Mouse (Mus musculus): ENCODE data around the gene Pate3. TPM values are rescaled to one million over a fixed set of nuclear protein-coding genes. Genes with fewer than 3 reads are reported as not detected.
"Not testable (repeated sequence)": the region's sequence is repeated elsewhere in the genome, so short reads cannot be mapped to it uniquely, and the experiment has no call there.

The Pate3 gene
- not detected in 2 replicates for polyA plus RNA-seq (2015; fragmentation: Nextera tagmentation; extraction: Ambion mirVana)

DNA sequence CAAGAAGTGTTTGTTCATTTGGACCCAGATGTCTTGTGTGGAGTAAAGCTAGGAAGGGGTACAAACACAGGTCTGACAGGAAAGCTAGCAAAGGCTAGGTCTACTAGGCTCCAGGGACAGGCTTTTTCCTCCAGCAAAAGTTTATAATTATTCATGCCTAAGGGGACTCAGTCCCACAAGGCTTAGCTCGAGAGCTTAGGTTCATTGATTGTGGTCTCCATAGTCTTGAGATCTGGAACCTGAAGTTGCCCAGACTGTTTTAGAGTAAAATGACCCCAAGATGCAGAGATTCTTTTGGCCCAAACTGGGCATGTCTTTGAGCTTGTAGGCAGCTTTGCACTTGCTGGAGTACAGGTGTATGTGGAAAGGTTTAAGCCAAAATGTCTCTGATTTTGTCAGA lies at the start of gene Pate3:
Gene Pate3 (minus strand): TSS at position 101 of the 400 bp plus-strand sequence.
- 74% methylated on average over 1 of the region's 1 CpGs for WGBS
- Histone ChIP-seq H3K4me1 (replicated peaks) (no peaks in the 10 kb centered on the region), H3K27ac (no peak within 1 kb of the TSS), H3K27me3 (no peaks in the 10 kb centered on the region), H3K36me3 (no peaks in the 10 kb centered on the region), H3K9me3 (peaks cover 9% of the 10 kb centered on the region; the same call in 1 of the 2 replicates), H3K9ac (replicated peaks) (no peak within 1 kb of the TSS), H3K4me3 (replicated peaks) (no peak within 1 kb of the TSS), H3K4me2 (replicated peaks) (no peak within 1 kb of the TSS)
- ATAC-seq = no peak

DNA sequence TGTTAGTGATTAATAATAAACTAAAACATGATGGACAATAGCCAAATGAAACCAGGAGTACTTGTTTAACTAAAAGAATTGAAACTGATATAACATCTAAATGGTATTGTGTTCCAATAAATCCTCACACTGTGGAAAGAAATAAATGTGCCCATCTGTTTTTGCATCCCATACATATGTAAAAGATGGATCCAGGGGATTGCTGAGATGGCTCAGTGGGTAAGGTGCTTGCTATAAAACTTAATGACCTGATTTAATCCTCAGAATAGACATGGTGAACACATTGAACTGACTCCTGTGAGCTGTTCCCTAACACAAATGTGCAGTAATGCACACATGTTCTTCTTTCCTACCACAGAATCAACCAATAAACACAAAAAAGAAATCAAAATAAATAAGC lies 43.9 kb upstream of the Pate3 start:
- Histone ChIP-seq H3K27me3 (no peaks in the 10 kb centered on the region), H3K4me2 (replicated peaks) (no peak overlapping the region), H3K4me1 (replicated peaks) (no peaks in the 10 kb centered on the region), H3K9me3 (0 out of 2 replicates have a peak, but pooled peaks cover 6% of the 10 kb centered on the region), H3K9ac (replicated peaks) (no peak overlapping the region), H3K27ac (no peak overlapping the region), H3K4me3 (replicated peaks) (no peak overlapping the region), H3K36me3 (no peaks in the 10 kb centered on the region)
- ATAC-seq = no peak

DNA sequence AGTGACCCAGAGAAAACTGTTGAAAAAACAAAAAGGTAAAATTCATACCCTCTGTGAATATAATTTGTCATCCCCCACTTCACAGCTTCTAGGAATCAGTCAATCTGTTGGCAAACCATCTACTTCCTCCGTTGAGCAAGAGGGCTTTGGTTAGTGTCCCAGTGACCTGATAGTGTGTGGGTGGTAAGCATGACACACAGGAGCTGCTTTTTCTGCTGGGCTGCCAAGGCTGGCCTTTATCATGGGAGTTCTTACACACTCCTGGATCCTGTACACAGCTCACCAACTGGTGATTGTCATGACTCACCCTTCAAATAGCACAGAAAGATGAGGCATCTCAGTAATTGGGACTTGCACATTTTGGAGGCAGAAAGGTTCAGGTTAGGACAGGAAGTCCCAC lies 39.0 kb upstream of the Pate3 start, which contains the start of gene Pate1:
Gene Pate1 (minus strand): TSS at position 378 of the 400 bp plus-strand sequence.
- Histone ChIP-seq H3K4me2 (replicated peaks) (no peak within 1 kb of the TSS), H3K4me3 (replicated peaks) (no peak within 1 kb of the TSS), H3K9ac (replicated peaks) (no peak within 1 kb of the TSS), H3K4me1 (replicated peaks) (no peaks in the 10 kb centered on the region), H3K9me3 (no peaks in the 10 kb centered on the region), H3K36me3 (no peaks in the 10 kb centered on the region), H3K27ac (no peak within 1 kb of the TSS), H3K27me3 (no peaks in the 10 kb centered on the region)
- no peak for ATAC-seq
- WGBS = 58% methylated on average over 1 of the region's 1 CpGs

DNA sequence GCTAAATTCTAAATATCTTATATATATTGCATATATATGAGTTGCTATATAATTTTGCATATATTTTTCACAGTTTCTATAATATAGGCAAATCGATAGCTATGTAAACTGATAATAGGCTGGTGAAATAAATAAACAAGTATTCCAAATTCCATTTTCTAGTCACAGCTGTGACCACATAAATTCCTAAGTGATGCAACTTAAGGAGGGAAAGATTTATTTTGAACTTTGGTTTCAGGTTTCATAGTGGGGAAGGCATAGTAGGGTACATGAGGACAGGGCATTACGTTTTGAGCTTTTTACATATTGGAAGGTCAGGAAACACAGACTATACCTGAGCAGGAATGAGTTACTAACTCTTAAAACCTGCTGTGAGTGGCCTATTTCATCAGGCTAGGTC lies 25.6 kb upstream of the Pate3 start:
- no peak for ATAC-seq
- H3K27me3 ChIP-seq = no peaks in the 10 kb centered on the region
- 94% methylated on average over 2 of the region's 2 CpGs for WGBS

DNA sequence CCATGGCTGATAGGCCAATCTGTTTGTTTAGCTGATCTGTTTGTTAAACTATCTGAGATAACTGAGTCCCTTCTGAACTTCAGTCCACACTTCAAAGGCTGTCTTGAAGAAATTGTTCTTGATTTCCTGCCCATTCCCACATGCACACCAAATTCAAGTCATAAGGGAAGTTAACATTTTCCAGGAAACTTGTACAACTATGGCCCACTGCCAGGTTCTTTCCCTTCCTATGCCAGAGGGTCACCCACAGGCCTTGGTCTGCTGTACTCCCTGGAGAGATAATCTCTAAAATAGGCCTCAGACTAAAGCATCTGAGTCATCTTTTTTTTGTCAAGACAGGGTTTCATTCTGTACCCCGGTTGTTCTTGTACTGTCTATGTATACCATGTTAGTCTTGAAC lies 15.0 kb downstream of the Pate3 start:
- H3K9ac ChIP-seq (replicated peaks) = no peak overlapping the region
- H3K9me3 ChIP-seq = no peaks in the 10 kb centered on the region
- H3K36me3 ChIP-seq = no peaks in the 10 kb centered on the region
- H3K4me2 ChIP-seq (replicated peaks) = no peak overlapping the region
- WGBS = 91% methylated on average over 1 of the region's 1 CpGs
- no peaks in the 10 kb centered on the region for H3K27me3 ChIP-seq
- H3K4me1 ChIP-seq (replicated peaks) = no peaks in the 10 kb centered on the region
- no peak overlapping the region for H3K27ac ChIP-seq
- ATAC-seq = no peak
- no peak overlapping the region for H3K4me3 ChIP-seq (replicated peaks)

More for the DNA sequence above, 25.6 kb upstream of the Pate3 start:
- Histone ChIP-seq H3K9me3 (peaks cover 3% of the 10 kb centered on the region; the same call in 1 of the 2 replicates), H3K4me3 (replicated peaks) (no peak overlapping the region), H3K4me1 (replicated peaks) (no peaks in the 10 kb centered on the region), H3K27ac (no peak overlapping the region), H3K9ac (replicated peaks) (no peak overlapping the region), H3K4me2 (replicated peaks) (no peak overlapping the region), H3K36me3 (no peaks in the 10 kb centered on the region)

DNA sequence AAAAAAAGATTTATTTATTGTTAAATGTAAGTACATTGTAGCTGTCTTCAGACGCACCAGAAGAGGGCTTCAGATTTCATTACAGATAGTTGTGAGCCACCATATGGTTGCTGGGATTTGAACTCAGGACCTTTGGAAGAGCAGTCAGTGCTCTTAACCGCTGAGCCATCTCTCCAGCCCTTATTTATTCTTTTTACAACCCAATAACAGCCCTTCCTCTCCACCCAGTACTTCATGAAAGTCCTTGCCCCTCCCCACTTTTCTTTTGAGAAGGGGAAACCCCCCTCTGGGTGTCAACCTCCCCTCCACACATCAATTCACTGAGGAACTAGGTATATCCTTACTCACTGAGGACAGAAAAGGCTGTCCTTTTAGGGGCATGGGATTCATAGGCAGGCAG lies 31.2 kb downstream of the Pate3 start:
- not testable (repeated sequence) for H3K4me2 ChIP-seq (replicated peaks); ATAC-seq; H3K9ac ChIP-seq (replicated peaks); H3K36me3 ChIP-seq; H3K4me3 ChIP-seq (replicated peaks); H3K9me3 ChIP-seq; H3K4me1 ChIP-seq (replicated peaks); H3K27ac ChIP-seq; H3K27me3 ChIP-seq
- 72% methylated on average over 2 of the region's 2 CpGs for WGBS

DNA sequence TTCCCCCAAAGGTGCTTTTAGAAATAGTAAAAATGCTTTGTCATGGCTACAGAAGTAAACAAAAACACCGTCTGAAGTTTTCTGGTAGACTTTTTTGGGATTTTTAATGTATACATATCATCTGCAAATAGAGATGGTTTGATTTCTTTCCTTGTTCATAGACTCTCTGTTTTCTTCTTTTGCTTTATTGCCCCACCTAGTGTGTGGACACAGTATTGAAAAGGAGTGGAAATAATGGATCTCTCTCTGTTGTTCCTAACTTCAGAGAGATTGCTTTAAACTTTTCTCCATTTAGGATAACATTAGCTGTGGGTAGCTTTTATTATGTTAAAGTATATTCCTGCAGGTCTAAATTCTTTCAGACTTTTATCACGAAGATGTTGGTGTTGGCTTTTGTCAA lies 34.0 kb downstream of the Pate3 start:
- no peak overlapping the region for H3K4me2 ChIP-seq (replicated peaks)
- H3K9me3 ChIP-seq = no peaks in the 10 kb centered on the region
- no peak overlapping the region for H3K4me3 ChIP-seq (replicated peaks)
- no peak for ATAC-seq
- no peaks in the 10 kb centered on the region for H3K27me3 ChIP-seq
- H3K9ac ChIP-seq (replicated peaks) = no peak overlapping the region
- no peaks in the 10 kb centered on the region for H3K4me1 ChIP-seq (replicated peaks)
- 32% methylated on average over 2 of the region's 2 CpGs for WGBS
- no peak overlapping the region for H3K27ac ChIP-seq
- H3K36me3 ChIP-seq = no peaks in the 10 kb centered on the region

DNA sequence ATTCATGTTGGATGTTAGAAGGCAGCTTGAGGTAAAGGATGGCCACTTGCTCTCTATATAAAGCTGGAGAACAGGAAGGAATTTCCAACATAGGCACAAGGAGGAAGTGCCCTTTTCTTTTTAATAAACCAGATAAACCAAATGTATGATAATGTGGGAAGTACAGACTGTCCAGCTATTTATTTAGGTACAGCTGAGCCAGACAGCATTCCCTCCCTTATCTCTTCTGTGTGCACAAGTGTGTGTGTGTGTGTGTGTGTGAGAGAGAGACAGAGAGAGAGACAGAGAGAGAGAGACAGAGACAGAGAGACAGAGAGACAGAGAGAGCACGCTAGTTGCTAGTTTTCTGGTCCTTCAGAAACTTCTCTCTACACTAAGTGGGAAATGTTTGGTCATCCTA lies 36.2 kb downstream of the Pate3 start, which contains the start of gene Pate4:
Gene Pate4 (minus strand): TSS at position 101 of the 400 bp plus-strand sequence.
- Histone ChIP-seq H3K4me1 (replicated peaks) (no peaks in the 10 kb centered on the region), H3K9ac (replicated peaks) (no peak within 1 kb of the TSS), H3K4me2 (replicated peaks) (no peak within 1 kb of the TSS), H3K36me3 (no peaks in the 10 kb centered on the region), H3K27ac (no peak within 1 kb of the TSS), H3K4me3 (replicated peaks) (no peak within 1 kb of the TSS), H3K9me3 (no peaks in the 10 kb centered on the region), H3K27me3 (no peaks in the 10 kb centered on the region)
- 92% methylated on average over 1 of the region's 1 CpGs for WGBS
- no peak for ATAC-seq

DNA sequence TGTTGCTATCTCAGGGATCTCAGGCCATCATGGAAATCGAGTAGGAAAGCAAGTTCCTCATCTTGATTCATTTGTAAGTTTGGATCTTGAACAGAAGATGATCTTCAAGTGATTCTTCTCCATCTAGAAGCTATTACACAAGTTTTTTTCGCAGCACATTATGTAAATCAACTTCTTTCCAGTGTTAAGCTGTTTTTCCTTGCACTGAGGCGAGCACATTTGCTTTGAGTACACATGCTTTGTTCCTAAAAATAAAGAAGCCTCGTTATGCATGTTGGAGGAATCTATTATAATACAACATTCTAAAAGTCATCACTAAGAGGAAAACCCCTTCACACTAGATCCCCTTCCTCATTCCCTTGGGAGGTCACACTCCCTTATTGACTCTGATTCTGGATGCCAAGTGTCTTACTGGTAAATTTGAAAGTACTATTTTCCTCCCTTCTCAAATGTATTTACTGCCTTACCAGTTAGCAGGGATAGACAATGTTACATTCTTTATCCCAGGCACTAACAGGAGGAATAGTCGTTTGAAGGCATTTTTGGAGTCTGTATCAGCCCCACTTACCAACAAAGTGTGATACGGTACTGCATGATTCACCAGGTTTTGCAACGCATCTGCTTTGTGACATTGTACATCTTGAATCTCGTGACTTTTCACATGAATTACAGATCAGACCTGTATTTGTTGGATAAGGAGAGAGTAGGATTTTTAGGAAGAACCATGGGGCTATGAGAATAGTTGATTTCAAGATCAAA lies 40.2 kb downstream of the Pate3 start:
- H3K9me3 ChIP-seq = no peaks in the 10 kb centered on the region
- no peak for ATAC-seq
- no peaks in the 10 kb centered on the region for H3K27me3 ChIP-seq
- no peak overlapping the region for H3K27ac ChIP-seq
- H3K4me3 ChIP-seq (replicated peaks) = no peak overlapping the region
- H3K36me3 ChIP-seq = no peaks in the 10 kb centered on the region
- 70% methylated on average over 8 of the region's 8 CpGs for WGBS
- H3K4me1 ChIP-seq (replicated peaks) = no peaks in the 10 kb centered on the region
- H3K4me2 ChIP-seq (replicated peaks) = no peak overlapping the region
- no peak overlapping the region for H3K9ac ChIP-seq (replicated peaks)

Other genes with a start within 250 kb of the Pate3 start
- 9.2 and 10.7 TPM in 2 replicates for gene Cdon, start 227.1 kb downstream of the Pate3 start, polyA plus RNA-seq (2015; fragmentation: Nextera tagmentation; extraction: Ambion mirVana)
- gene Gm1113, start 129.9 kb downstream of the Pate3 start, polyA plus RNA-seq (2015; fragmentation: Nextera tagmentation; extraction: Ambion mirVana) = not detected in 2 replicates
- 18.2 and 19.1 TPM in 2 replicates for gene Ddx25, start 89.7 kb downstream of the Pate3 start, polyA plus RNA-seq (2015; fragmentation: Nextera tagmentation; extraction: Ambion mirVana)
- gene Pus3, start 89.6 kb downstream of the Pate3 start, polyA plus RNA-seq (2015; fragmentation: Nextera tagmentation; extraction: Ambion mirVana) = 17.8 and 19.5 TPM in 2 replicates
- 1.4 and 2.1 TPM in 2 replicates for gene Pate2, start 77.9 kb downstream of the Pate3 start, polyA plus RNA-seq (2015; fragmentation: Nextera tagmentation; extraction: Ambion mirVana)
- 19.8 and 21.1 TPM in 2 replicates for gene Hyls1, start 77.8 kb downstream of the Pate3 start, polyA plus RNA-seq (2015; fragmentation: Nextera tagmentation; extraction: Ambion mirVana)
- not detected in 2 replicates for gene Pate4, start 36.3 kb downstream of the Pate3 start, polyA plus RNA-seq (2015; fragmentation: Nextera tagmentation; extraction: Ambion mirVana)
- not detected in 2 replicates for gene Pate1, start 39.2 kb upstream of the Pate3 start, polyA plus RNA-seq (2015; fragmentation: Nextera tagmentation; extraction: Ambion mirVana)
- gene Gm17677, start 92.8 kb upstream of the Pate3 start, polyA plus RNA-seq (2015; fragmentation: Nextera tagmentation; extraction: Ambion mirVana) = not detected in 2 replicates
- not detected in 2 replicates for gene Gm17727, start 129.9 kb upstream of the Pate3 start, polyA plus RNA-seq (2015; fragmentation: Nextera tagmentation; extraction: Ambion mirVana)
- gene Gm27235, start 141.9 kb upstream of the Pate3 start, polyA plus RNA-seq (2015; fragmentation: Nextera tagmentation; extraction: Ambion mirVana) = not detected in 2 replicates
- gene D730048I06Rik, start 141.9 kb upstream of the Pate3 start, polyA plus RNA-seq (2015; fragmentation: Nextera tagmentation; extraction: Ambion mirVana) = not detected in 2 replicates
- gene 9230110F15Rik, start 195.9 kb upstream of the Pate3 start, polyA plus RNA-seq (2015; fragmentation: Nextera tagmentation; extraction: Ambion mirVana) = not detected in 2 replicates